Mouse (Mus musculus): Measurements from ENCODE around the gene Dock2.

DNA sequence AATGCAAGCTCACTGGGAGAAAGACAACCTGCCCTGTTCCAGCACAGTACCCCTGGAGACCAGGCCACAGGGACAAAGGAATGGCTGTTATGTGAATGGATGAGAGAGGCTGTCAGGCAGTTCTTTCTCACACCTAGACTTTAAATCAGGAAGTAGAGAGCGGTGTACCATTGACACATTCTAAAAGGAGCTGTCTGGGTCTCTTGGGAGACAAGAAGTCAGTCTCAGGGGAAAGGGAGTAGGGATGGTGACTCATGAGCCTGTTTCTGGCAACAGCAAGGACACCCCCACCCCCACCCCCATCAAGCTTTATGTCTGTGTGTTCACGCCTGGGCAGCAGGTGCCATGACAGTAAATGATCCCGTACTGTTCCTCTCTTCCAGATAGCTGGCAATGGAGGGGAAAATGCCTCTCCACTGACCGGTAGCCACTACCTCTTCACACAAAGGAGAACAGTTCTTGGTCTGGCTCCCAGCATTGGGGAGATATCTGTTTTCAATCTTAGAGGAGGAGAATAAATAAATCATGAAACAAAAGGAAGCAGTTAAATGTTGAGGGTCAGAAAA is 439.9 kb downstream of the Dock2 start:
- no peak for TF ChIP-seq CTCF (IDR thresholded peaks at IDR 0.05; ENCODE audit: low read depth, low read length)
- TF ChIP-seq POLR2A (IDR thresholded peaks at IDR 0.05; ENCODE audit: insufficient read depth, low read length): no peak
